Mouse (Mus musculus): Measurements from ENCODE around the gene Mtfp1. TPM values are rescaled to one million over a fixed set of nuclear protein-coding genes. Genes with fewer than 3 reads are reported as not detected.
"Not testable (repeated sequence)": the region's sequence is repeated elsewhere in the genome, so short reads cannot be mapped to it uniquely, and the experiment has no call there.

Mtfp1 gene
- polyA plus RNA-seq (2017; shearing (Covaris generic)) = 1 to 10 TPM; 1.2 to 1.8 TPM

GRCm38 (mm10) chr11:4095171-4096053 lies at the start of gene Mtfp1:
TSS of gene Mtfp1 (minus strand) at chr11:4095445.
- peak; percentile 21 for ATAC-seq

DNA sequence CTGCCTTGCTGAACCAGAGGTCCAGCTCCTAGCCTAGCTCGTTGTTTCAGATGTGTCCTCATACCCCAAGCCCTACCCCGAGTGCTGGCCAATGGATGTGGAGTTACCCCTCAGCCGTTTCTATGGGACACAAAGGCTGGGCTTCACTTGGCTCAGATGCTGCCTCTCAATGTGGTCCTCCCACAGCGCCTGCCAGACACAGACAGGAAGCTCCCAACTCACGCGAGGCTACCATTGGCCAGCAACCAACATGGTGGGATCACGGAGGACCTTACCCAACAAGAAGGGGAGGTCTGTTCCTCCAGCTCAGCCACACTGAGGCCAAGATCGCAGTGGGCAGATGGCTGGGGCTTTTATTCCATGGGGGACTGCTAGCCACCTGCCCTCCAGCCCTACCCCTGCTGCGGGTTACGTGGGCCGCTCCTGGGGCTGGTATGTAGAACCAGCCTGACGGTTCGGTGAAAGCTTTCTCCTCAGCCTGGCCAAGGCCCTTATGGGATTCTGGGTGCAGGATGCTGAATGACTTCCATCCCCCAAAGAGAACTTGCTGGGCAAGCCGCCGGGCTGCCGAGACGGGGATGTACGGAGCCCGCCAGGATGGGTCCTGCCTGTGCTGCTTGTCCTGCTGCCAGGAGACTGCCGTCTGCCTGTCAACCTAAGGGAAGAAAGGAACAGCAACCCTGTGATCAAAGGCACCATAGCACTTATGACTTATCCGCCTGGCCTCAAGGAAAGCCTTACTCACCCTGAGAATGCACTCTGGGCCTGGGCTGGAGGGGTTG lies 48.2 kb upstream of the Mtfp1 start:
- ATAC-seq = no peak

DNA sequence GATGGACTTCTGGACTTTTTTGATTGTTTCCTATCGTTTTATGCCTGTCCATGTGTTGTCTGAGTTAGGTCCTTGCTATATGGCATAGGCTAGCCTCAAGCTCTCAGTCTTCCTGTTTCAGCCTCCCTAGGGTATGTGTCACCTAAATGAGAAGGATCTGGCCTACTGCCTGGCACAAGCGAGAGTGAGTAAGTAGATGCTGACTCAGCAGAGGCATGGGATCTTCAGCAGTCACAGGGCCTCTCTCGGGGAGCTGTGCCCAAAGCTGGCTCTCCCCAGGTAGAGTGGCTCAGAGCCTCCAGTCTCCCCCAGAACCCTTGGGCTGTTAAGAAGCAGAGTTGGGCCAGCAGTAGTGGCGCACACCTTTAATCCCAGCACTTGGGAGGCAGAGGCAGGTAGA lies 47.1 kb upstream of the Mtfp1 start:
- ATAC-seq = no peak

DNA sequence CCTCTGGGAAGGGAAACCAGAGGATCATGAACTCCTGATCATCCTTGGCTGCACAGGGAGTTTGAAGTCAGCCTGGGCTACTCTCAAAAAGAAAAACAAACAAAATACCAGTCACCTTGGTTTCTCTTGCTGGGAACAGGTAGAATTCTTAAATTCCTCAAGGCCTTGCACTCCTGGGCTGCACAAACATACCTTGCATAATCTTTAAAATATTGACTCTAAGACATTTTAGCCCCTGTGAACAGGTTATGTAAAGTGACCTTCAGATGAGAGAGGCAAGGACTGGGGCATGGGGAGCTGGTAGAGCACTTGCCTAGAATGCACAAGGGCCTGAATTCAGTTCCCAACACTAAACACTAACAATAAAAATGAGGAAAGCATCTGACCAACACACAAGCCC lies 46.3 kb upstream of the Mtfp1 start:
- ATAC-seq = no peak

DNA sequence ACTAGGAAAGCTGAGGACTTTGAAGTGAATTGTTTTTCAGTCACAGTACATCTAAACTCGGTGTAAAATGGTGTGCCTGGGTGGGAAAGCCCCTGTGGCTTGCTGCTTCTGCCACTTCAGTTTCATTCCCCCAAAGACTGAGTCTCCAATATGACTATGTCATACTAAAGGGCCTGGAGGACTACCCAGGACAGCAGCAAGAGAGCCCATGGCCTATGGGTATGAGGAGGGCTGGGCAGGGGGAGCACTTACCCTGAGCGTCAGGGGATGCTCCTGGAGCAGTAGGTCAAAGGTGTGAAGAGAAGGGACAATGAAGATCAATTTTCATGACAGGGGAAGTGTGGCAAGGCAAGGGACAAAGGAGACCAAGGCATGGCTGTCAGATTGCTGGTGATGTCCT lies 43.7 kb upstream of the Mtfp1 start:
- ATAC-seq = no peak

GRCm38 (mm10) chr11:4134986-4135935 lies 40.0 kb upstream of the Mtfp1 start, which contains the start of gene Rnf215:
TSS of gene Rnf215 (plus strand) at chr11:4135202.
- peak; percentile 78 for ATAC-seq

DNA sequence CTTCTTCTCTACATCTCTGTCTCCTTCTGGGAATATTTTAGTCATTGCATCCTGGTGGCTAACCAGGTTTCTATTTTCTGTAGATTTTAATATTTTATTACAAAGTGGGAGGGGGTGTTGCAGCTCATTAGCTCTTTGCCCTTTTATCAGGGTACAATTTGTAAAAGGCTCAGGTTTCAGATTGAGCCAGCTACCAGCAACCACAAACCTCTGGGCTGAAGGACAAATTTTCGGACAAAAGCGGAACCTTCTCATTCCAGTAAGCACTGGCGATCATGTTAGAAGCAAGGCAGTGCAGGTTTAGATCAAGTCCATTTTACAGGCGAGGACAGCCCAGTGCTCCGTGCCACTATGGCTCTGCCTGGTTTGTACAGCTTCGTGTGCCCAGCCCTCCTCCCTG lies 39.2 kb upstream of the Mtfp1 start:
- ATAC-seq = no peak

- ATAC-seq = no peak
Observed at GRCm38 (mm10) chr11:4133450-4133849, 38.2 kb upstream of the Mtfp1 start.

GRCm38 (mm10) chr11:4128461-4128860 lies 33.2 kb upstream of the Mtfp1 start:
- ATAC-seq = not testable (repeated sequence)

GRCm38 (mm10) chr11:4127059-4127458 lies 31.8 kb upstream of the Mtfp1 start:
- no peak for ATAC-seq

DNA sequence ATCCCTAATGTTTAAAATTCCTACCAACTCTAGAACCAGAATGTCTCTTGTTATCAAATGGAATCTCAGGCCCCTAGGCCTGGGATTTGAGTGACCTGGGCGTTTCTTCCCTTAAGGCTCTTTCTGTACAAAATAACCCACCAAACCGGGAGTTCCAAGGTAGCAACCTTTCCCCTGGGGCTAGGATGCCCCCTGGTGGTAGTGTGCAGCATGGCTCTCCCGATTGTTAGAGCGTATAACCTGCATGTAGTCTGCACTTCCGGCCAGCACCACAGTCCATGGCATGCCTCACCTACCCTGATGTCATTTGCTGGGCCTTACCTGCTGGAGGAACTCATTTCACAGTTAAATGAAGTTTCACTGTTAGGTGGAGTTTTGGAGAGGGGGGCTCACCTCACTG lies 28.7 kb upstream of the Mtfp1 start:
- ATAC-seq = no peak

- peak; percentile 89 for ATAC-seq
Observed at GRCm38 (mm10) chr11:4122742-4123579, 27.7 kb upstream of the Mtfp1 start, which contains the start of gene Sec14l2. TSS of gene Sec14l2 (minus strand) at chr11:4123415.

DNA sequence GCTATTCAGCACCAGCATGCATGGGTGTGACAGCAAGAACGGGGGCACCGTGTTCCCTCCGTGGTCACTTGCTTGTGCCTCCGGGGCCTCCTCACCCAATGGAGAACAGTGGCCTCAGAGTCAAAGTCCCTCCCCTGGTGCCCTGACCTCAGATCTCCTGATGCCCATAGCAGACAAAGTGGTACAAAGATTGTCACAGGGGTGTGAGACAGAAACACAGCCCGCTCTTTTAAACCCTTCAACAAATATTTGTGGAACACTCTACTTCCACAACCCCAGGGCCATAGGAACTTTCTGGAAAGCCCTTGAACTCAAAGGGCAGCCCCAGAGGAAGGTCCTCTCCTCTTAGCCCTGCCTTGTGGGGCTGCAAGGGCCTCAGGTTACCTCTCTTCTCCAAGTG lies 27.0 kb upstream of the Mtfp1 start:
- ATAC-seq = no peak

DNA sequence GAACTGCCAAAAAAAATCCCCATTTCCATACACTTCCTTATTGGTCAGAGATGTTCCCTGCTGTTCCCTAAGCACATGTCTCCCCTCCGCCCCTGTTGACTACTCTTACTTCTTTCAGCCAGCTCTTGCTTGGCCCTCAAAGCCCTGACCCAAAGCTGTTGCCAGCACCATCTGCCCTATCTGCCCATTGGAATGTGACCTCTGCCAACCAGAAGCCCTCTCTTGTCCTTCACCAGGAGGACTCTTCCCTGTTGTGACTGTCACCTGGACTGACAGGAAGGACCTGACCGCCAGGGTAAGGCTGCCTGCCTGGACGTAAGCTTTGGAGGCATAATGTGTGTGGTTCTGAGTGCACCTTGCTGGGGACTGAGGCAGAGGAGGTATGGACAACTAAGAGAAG lies 26.4 kb upstream of the Mtfp1 start:
- ATAC-seq = no peak

DNA sequence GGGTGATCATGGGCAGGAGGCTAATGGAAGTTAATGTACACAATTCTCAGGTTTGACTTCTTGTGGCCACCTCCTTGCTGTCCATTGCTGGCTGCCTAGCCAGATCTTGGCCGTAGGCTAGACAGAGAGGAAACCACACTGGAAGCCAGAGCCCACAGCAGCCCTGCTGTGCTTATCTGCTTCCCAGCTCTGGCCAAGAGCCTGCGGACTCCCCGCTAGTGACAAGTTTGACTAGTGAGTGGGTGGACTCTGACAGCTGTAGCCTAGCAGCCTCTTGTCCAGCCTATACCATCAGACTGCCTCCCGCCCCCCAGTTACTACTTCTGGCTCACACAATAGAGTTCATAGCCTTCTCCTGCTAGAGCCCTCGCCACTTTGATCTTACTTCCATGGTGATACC lies 24.4 kb upstream of the Mtfp1 start:
- ATAC-seq = no peak

DNA sequence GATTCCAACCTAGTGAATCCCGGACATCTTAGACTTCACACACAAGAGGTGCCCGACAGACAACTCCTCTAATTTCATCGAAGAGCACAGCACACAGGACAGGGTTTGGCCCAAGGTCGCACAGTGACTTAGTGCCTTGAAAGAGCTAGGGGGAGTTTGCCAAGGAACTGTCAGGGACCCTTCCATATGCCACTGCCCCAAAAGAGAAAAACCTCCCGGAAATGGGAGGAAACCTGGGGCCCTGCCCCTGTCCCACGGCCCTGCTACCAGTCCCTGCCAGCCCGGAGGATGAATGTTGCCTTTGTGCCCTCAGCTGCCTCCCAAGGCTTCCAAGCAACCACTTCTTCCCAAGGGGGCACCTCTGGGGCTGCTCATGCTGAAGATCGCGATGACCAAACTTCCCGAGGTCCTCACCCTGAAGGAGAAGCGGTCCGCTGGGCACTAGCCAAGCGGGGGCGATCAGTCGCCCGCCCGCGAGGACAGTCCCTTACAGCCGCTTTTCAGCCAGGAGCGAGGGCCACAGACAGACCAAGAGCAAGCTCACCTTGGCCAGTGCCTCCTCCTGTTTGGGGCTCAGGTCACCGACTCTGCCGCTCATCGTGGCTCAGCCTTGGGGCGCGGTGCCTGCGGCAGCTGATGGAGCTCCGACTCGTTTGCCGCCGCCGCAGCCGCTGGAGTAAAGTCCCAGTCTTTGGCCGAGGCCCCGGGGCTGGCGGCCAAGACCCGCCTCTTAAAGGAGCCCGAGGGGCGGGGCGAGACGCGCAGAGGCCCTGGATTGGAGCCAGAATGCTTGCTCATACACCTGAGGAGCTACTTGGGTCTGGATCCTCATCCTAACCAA lies 23.1 kb upstream of the Mtfp1 start:
- ATAC-seq = peak; percentile 39

DNA sequence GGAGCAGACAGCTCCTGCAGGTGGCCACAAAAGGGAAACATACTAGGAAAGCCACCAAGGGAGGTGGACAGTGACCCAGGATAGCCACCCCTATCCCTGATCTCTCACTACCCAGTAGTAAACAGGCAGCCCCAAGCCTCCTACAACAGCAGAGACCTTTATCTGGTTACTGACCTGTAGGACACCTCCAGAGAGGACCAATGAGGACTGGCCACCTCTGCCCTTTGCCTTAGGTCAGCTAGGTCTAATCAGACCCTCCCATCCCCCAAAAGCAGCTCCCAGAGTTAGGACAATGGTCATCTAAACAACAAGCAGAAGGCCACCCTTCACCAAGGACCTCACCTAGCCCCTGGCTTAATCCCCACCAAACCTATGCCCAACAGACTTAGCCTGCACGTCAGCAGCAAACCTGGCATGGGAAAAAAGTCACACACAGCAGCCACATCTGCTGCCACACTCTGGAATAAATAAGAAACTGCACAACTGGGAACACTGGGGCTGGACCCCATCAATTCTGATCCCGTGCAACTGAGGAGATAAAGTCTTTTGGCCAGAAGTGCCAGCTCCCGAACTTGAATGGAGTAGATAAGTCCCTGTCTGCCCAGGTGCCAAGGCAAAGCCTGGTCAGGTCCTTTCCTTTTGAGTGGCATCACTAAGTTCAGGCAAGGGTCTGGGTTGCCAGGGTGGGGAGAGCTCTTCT lies 22.3 kb upstream of the Mtfp1 start:
- ATAC-seq = no peak

- ATAC-seq = no peak
Observed at GRCm38 (mm10) chr11:4116458-4117141, 21.4 kb upstream of the Mtfp1 start.

- ATAC-seq = no peak
Observed at GRCm38 (mm10) chr11:4115407-4115806, 20.2 kb upstream of the Mtfp1 start.
